Mouse (Mus musculus) E14TG2a.4 (cell line): ENCODE results near the gene Mosmo.
A peak's percentile ranks its signal among the peaks of the same experiment; 100 is the strongest.

ENCODE experiments used
- H3K27me3 ChIP-seq: 2 replicates; pipeline ENCODE4 v1.6.1; 2014; ENCODE audit warnings: low read length, control low read depth; ENCODE audit not compliant: insufficient read depth
- H3K36me3 ChIP-seq: 2 replicates; pipeline ENCODE4 v1.6.1; 2014; ENCODE audit warnings: low read length, control low read depth; ENCODE audit not compliant: insufficient read depth
- H3K4me1 ChIP-seq: replicated peaks from 2 replicates; pipeline ENCODE4 v1.6.1; 2014; ENCODE audit warnings: low read depth, low read length, control low read depth
- H3K4me3 ChIP-seq: replicated peaks from 2 replicates; pipeline ENCODE4 v1.5.1; 2014; ENCODE audit warnings: mild to moderate bottlenecking, low read length
- H3K9me3 ChIP-seq: 2 replicates; pipeline ENCODE4 v1.6.1; 2014; ENCODE audit warnings: low read length, control low read depth
- CTCF ChIP-seq: conservative IDR thresholded peaks from 2 replicates; pipeline ENCODE4 v1.5.1; 2014; ENCODE audit warnings: low read length
- NANOG ChIP-seq: IDR thresholded peaks from 2 replicates; pipeline ENCODE4 v1.6.1; 2014; ENCODE audit warnings: borderline replicate concordance, low read length, mixed read lengths
- POU5F1 ChIP-seq: IDR thresholded peaks from 2 replicates; pipeline ENCODE4 v1.6.1; 2014; ENCODE audit warnings: low read length, borderline replicate concordance

The Mosmo gene

GRCm38 (mm10) chr7:120662079-120662478 lies 15.3 kb upstream of the Mosmo start:
- H3K9me3 ChIP-seq = no peaks in the 10 kb centered on the region
- no peak overlapping the region for H3K4me3 ChIP-seq
- no peaks in the 10 kb centered on the region for H3K27me3 ChIP-seq
- H3K36me3 ChIP-seq = peaks cover 35% of the 10 kb centered on the region
- H3K4me1 ChIP-seq = peaks cover 8% of the 10 kb centered on the region
- TF ChIP-seq CTCF (no peak), POU5F1 (no peak)

- H3K9me3 ChIP-seq = no peaks in the 10 kb centered on the region
- no peak within 1 kb of the TSS for H3K4me3 ChIP-seq
- H3K4me1 ChIP-seq = no peaks in the 10 kb centered on the region
- H3K27me3 ChIP-seq = peaks cover 4% of the 10 kb centered on the region; the same call in 1 of the 2 replicates
- H3K36me3 ChIP-seq = no peaks in the 10 kb centered on the region
- TF ChIP-seq NANOG (no peak), POU5F1 (no peak), CTCF (peak; percentile 81)
These were observed 7.1 kb upstream of the Mosmo start, which contains the start of gene Pdzd9 for GRCm38 (mm10) chr7:120670153-120670875. TSS of gene Pdzd9 (minus strand) at chr7:120670343.

- peaks cover 4% of the 10 kb centered on the region; the same call in 1 of the 2 replicates for H3K27me3 ChIP-seq
- H3K9me3 ChIP-seq = no peaks in the 10 kb centered on the region
- no peaks in the 10 kb centered on the region for H3K36me3 ChIP-seq
- no peak for TF ChIP-seq POU5F1
- TF ChIP-seq NANOG = no peak
- TF ChIP-seq CTCF = no peak
- no peak overlapping the region for H3K4me3 ChIP-seq
- peaks cover 2% of the 10 kb centered on the region for H3K4me1 ChIP-seq
These were observed 6.1 kb upstream of the Mosmo start for GRCm38 (mm10) chr7:120671271-120671670.

- no peak for TF ChIP-seq NANOG
- TF ChIP-seq POU5F1 = no peak
- no peak for TF ChIP-seq CTCF
- Histone ChIP-seq H3K27me3 (no peaks in the 10 kb centered on the region), H3K9me3 (no peaks in the 10 kb centered on the region), H3K36me3 (0 out of 2 replicates have a peak, but pooled peaks cover 3% of the 10 kb centered on the region), H3K4me3 (peak overlapping the region; percentile 90), H3K4me1 (peaks cover 35% of the 10 kb centered on the region)
These were observed 530 bp downstream of the Mosmo start for GRCm38 (mm10) chr7:120677764-120678531.

GRCm38 (mm10) chr7:120679023-120679422 lies 1.6 kb downstream of the Mosmo start:
- TF ChIP-seq NANOG (no peak), CTCF (no peak), POU5F1 (no peak)
- no peaks in the 10 kb centered on the region for H3K9me3 ChIP-seq
- 0 out of 2 replicates have a peak, but pooled peaks cover 3% of the 10 kb centered on the region for H3K36me3 ChIP-seq
- H3K4me3 ChIP-seq = 0 out of 2 replicates have a peak overlapping the region, but pooled peaks have one; percentile 90
- peaks cover 35% of the 10 kb centered on the region for H3K4me1 ChIP-seq
- no peaks in the 10 kb centered on the region for H3K27me3 ChIP-seq

- 0 out of 2 replicates have a peak, but pooled peaks cover 3% of the 10 kb centered on the region for H3K36me3 ChIP-seq
- no peak overlapping the region for H3K4me3 ChIP-seq
- no peaks in the 10 kb centered on the region for H3K27me3 ChIP-seq
- H3K9me3 ChIP-seq = no peaks in the 10 kb centered on the region
- H3K4me1 ChIP-seq = peaks cover 26% of the 10 kb centered on the region
- TF ChIP-seq CTCF (no peak), POU5F1 (no peak), NANOG (no peak)
These were observed 4.6 kb downstream of the Mosmo start for GRCm38 (mm10) chr7:120682002-120682401.

- 0 out of 2 replicates have a peak, but pooled peaks cover 11% of the 10 kb centered on the region for H3K4me1 ChIP-seq
- no peak overlapping the region for H3K4me3 ChIP-seq
- 0 out of 2 replicates have a peak, but pooled peaks cover 10% of the 10 kb centered on the region for H3K36me3 ChIP-seq
- H3K9me3 ChIP-seq = no peaks in the 10 kb centered on the region
- TF ChIP-seq CTCF = no peak
- TF ChIP-seq NANOG = no peak
- no peak for TF ChIP-seq POU5F1
- H3K27me3 ChIP-seq = no peaks in the 10 kb centered on the region
These were observed 7.3 kb downstream of the Mosmo start for GRCm38 (mm10) chr7:120684731-120685161.

GRCm38 (mm10) chr7:120685227-120685626 lies 7.8 kb downstream of the Mosmo start:
- Histone ChIP-seq H3K36me3 (0 out of 2 replicates have a peak, but pooled peaks cover 10% of the 10 kb centered on the region), H3K27me3 (no peaks in the 10 kb centered on the region), H3K4me1 (peaks cover 7% of the 10 kb centered on the region; the same call in 1 of the 2 replicates), H3K4me3 (no peak overlapping the region), H3K9me3 (no peaks in the 10 kb centered on the region)
- TF ChIP-seq CTCF = no peak
- no peak for TF ChIP-seq POU5F1
- no peak for TF ChIP-seq NANOG
